Mouse (Mus musculus) megakaryocyte progenitor cell, adult 5-6 weeks (primary cell): ENCODE measurements at regions not wholly inside any gene's neighbourhood (a gene's known extent, or its start where the extent isn't known, plus 50 kb on each side); places are given as distances from the start of the nearest gene placed in this dataset.

Source experiments
- ATAC-seq: replicated peaks from 2 replicates; pipeline ENCODE4 v1.8.0; 2016; ENCODE audit warnings: mild to moderate bottlenecking, moderate TSS enrichment, inconsistent platforms; ENCODE audit not compliant: poor library complexity

DNA sequence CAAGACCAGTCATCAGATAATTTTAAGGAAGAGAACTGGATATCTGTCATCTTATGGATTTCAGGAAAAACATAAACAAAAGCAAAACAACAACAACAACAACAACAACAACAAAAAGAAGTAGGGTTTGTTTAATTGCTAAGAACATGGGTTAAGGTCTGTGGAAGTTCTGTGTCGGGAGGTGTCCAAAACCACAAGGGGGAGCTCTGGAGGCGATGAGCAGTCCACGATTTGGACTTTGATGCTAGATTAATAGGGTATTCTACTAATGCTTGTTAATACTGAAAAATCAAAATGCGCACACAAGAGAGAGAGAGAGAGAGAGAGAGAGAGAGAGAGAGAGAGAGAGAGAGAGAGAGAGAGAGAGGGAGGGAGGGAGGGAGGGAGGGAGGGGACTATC is 692.0 kb upstream of the Car10 start:
- 0 out of 2 replicates have a peak, but pooled peaks have one; percentile 58 for ATAC-seq

GRCm38 (mm10) chr11:92451372-92451771 is 646.5 kb upstream of the Car10 start:
- ATAC-seq = no peak

DNA sequence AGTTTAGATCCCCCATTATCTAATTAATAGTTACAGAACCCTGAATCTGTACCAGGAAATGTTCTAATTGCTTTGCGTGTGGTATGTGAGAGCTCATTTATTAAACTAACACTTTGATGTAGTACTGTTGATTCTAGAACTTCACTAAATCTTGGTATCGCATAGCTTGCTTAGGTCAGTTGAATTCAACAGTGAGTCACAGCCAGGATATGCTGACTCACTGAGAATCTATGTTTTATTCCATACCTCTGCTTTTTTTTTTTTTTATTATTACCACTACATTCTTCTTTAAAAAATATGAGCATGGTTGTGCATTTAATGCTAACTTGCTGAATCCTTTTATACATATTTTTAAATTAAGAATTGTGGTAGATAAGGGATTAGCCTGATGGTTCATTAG is 602.5 kb upstream of the Car10 start:
- no peak for ATAC-seq
